Mouse (Mus musculus) bone marrow, adult 2 months (tissue): ENCODE measurements around the gene Psmd5. TPM values are rescaled to one million over a fixed set of nuclear protein-coding genes. Genes with fewer than 3 reads are reported as not detected.
"Not testable (repeated sequence)": the region's sequence is repeated elsewhere in the genome, so short reads cannot be mapped to it uniquely, and the experiment has no call there.

Source experiments
- H3K27ac ChIP-seq: fragments of 200-500 bp; 2 replicates; pipeline ENCODE4 v1.5.1; 2012; ENCODE audit warnings: low read depth, mild to moderate bottlenecking, control low read depth, inconsistent platforms, low read length; ENCODE audit not compliant: control insufficient read depth, poor library complexity, insufficient read depth
- H3K4me1 ChIP-seq: fragments of 200-500 bp; 2 replicates; pipeline ENCODE4 v1.6.1; 2011; ENCODE audit warnings: low read length; ENCODE audit not compliant: control insufficient read depth, insufficient read depth
- H3K4me3 ChIP-seq: fragments of 200-500 bp; replicated peaks from 2 replicates; pipeline ENCODE3; 2011; ENCODE audit warnings: mild to moderate bottlenecking, low read depth, low read length, control low read depth; ENCODE audit not compliant: control insufficient read depth
- CTCF ChIP-seq: fragments of 200-500 bp; IDR thresholded peaks from 2 replicates; pipeline ENCODE4 v1.5.1; 2011; ENCODE audit warnings: low read length, control low read depth; ENCODE audit not compliant: control insufficient read depth, insufficient read depth
- POLR2A ChIP-seq: fragments of 200-500 bp; IDR thresholded peaks from 2 replicates; pipeline ENCODE4 v1.6.1; 2011; ENCODE audit warnings: low read depth, mild to moderate bottlenecking, control low read depth, low read length, borderline replicate concordance; ENCODE audit not compliant: control insufficient read depth
- WGBS: fragments of 180-500 bp; shearing (Covaris S2); methylation state at CpG from one replicate; pipeline ENCODE4 v1.1.7; 2018; 5-methylcytosine and 5-hydroxymethylcytosine counted together
- polyA plus RNA-seq: library from polyadenylated mRNA; stranded (reverse); fragments of >200 nt; gene quantifications from 2 replicates; pipeline ENCODE4 v1.2.4, GENCODE M21; 2011; ENCODE audit warnings: low replicate concordance; ENCODE audit not compliant: missing spikeins, insufficient read depth, insufficient read length

Gene Psmd5
- polyA plus RNA-seq, 1 experiment = 30.3 TPM

- no peak overlapping the region; the same call in 1 of the 2 replicates for H3K27ac ChIP-seq
- TF ChIP-seq POLR2A (no peak), CTCF (no peak)
- WGBS = 39% methylated on average over 21 of the region's 21 CpGs
- H3K4me1 ChIP-seq = peaks cover 1% of the 10 kb centered on the region; the same call in 1 of the 2 replicates
- H3K4me3 ChIP-seq = peak overlapping the region; percentile 78
Measured at GRCm38 (mm10) chr2:34826460-34827231, 48.1 kb downstream of the Psmd5 start.

GRCm38 (mm10) chr2:34825827-34826459 lies 48.8 kb downstream of the Psmd5 start, which contains the start of gene Fbxw2:
Gene Fbxw2, minus strand, starts transcription at chr2:34826311.
- peak; percentile 88; the same call in 1 of the 2 replicates for TF ChIP-seq POLR2A
- TF ChIP-seq CTCF = no peak
- Histone ChIP-seq H3K4me1 (peaks cover 1% of the 10 kb centered on the region; the same call in 1 of the 2 replicates), H3K27ac (peak within 1 kb of the TSS; percentile 95), H3K4me3 (peak within 1 kb of the TSS; percentile 78)
- WGBS = under 1% methylated on average over 57 of the region's 57 CpGs

GRCm38 (mm10) chr2:34818492-34818891 lies 56.3 kb downstream of the Psmd5 start:
- Histone ChIP-seq H3K4me3 (no peak overlapping the region), H3K4me1 (no peaks in the 10 kb centered on the region), H3K27ac (no peak overlapping the region)
- TF ChIP-seq CTCF (no peak), POLR2A (no peak)
- 95% methylated on average over 2 of the region's 2 CpGs for WGBS

- not testable (repeated sequence) for H3K4me1 ChIP-seq, H3K4me3 ChIP-seq, H3K27ac ChIP-seq
- 89% methylated on average over 2 of the region's 2 CpGs for WGBS
Measured at GRCm38 (mm10) chr2:34815893-34816292, 58.9 kb downstream of the Psmd5 start.

GRCm38 (mm10) chr2:34812706-34813105 lies 62.1 kb downstream of the Psmd5 start:
- Histone ChIP-seq H3K27ac (no peak overlapping the region), H3K4me3 (no peak overlapping the region), H3K4me1 (no peaks in the 10 kb centered on the region; the same call in 1 of the 2 replicates)
- WGBS = 71% methylated on average over 7 of the region's 7 CpGs
- TF ChIP-seq CTCF (no peak), POLR2A (no peak)

- no peak for TF ChIP-seq CTCF
- no peak for TF ChIP-seq POLR2A
- H3K4me1 ChIP-seq = no peaks in the 10 kb centered on the region; the same call in 1 of the 2 replicates
- WGBS = 85% methylated on average over 3 of the region's 3 CpGs
- H3K27ac ChIP-seq = no peak overlapping the region
- H3K4me3 ChIP-seq = no peak overlapping the region
Measured at GRCm38 (mm10) chr2:34810775-34811174, 64.0 kb downstream of the Psmd5 start.

- WGBS = 72% methylated on average over 1 of the region's 1 CpGs
Measured at GRCm38 (mm10) chr2:34809568-34809967, 65.2 kb downstream of the Psmd5 start.

GRCm38 (mm10) chr2:34808057-34808456 lies 66.7 kb downstream of the Psmd5 start:
- no peaks in the 10 kb centered on the region; the same call in none of the 2 replicates for H3K4me1 ChIP-seq
- H3K4me3 ChIP-seq = no peak overlapping the region
- TF ChIP-seq CTCF (no peak), POLR2A (no peak)
- H3K27ac ChIP-seq = no peak overlapping the region
- 39% methylated on average over 2 of the region's 2 CpGs for WGBS

More at GRCm38 (mm10) chr2:34809568-34809967, 65.2 kb downstream of the Psmd5 start:
- no peak for TF ChIP-seq CTCF
- TF ChIP-seq POLR2A = no peak
- Histone ChIP-seq H3K4me1 (no peaks in the 10 kb centered on the region; the same call in none of the 2 replicates), H3K4me3 (no peak overlapping the region), H3K27ac (no peak overlapping the region)
